Mouse (Mus musculus): ENCODE results near the gene Bmp4.

- TF ChIP-seq CTCF (IDR thresholded peaks at IDR 0.05): no peak
- no peak for TF ChIP-seq EP300 (IDR thresholded peaks at IDR 0.05)
Observed at GRCm38 (mm10) chr14:46338801-46339200, 51.7 kb downstream of the Bmp4 start.
